Mouse (Mus musculus): ENCODE results near the gene Zfp626. TPM values are rescaled to one million over a fixed set of nuclear protein-coding genes. Genes with fewer than 3 reads are reported as not detected.
"Not testable (repeated sequence)": the region's sequence is repeated elsewhere in the genome, so short reads cannot be mapped to it uniquely, and the experiment has no call there.

Gene Zfp626
- polyA plus RNA-seq, 1 experiment from 2014 or later, result 1.3 TPM

GRCm38 (mm10) chr7:27859301-27860251 is 52.6 kb downstream of the Zfp626 start:
- Histone ChIP-seq H3K9ac (ENCODE audit: low read depth, low read length) (peak overlapping the region; percentile 79), H3K36me3 (ENCODE audit: control insufficient read depth, insufficient read depth, low read length) (no peaks in the 10 kb centered on the region), H3K27me3 (replicated peaks; ENCODE audit: control insufficient read depth, insufficient read depth, low read length) (no peaks in the 10 kb centered on the region), H3K27ac (ENCODE audit: low read length) (peak overlapping the region; percentile 92), H3K9me3 (ENCODE audit: control insufficient read depth, low read length) (no peaks in the 10 kb centered on the region), H3K4me3 (ENCODE audit: low read length) (peak overlapping the region; percentile 72), H3K4me2 (ENCODE audit: low read depth, low read length) (peak overlapping the region; percentile 71), H3K4me1 (ENCODE audit: control insufficient read depth, insufficient read depth, low read length) (no peaks in the 10 kb centered on the region)
- 22% methylated on average over 10 of the region's 10 CpGs for WGBS
- ATAC-seq, result peak; percentile 75

GRCm38 (mm10) chr7:27860396-27861235 is 53.6 kb downstream of the Zfp626 start:
- no peaks in the 10 kb centered on the region for H3K4me1 ChIP-seq (ENCODE audit: control insufficient read depth, insufficient read depth, low read length)
- ATAC-seq, result peak; percentile 98
- no peaks in the 10 kb centered on the region for H3K27me3 ChIP-seq (replicated peaks; ENCODE audit: control insufficient read depth, insufficient read depth, low read length)
- H3K4me2 ChIP-seq (ENCODE audit: low read depth, low read length), result peak overlapping the region; percentile 71
- H3K9ac ChIP-seq (ENCODE audit: low read depth, low read length), result peak overlapping the region; percentile 79
- no peaks in the 10 kb centered on the region for H3K36me3 ChIP-seq (ENCODE audit: control insufficient read depth, insufficient read depth, low read length)
- peak overlapping the region; percentile 92 for H3K27ac ChIP-seq (ENCODE audit: low read length)
- peak overlapping the region; percentile 72 for H3K4me3 ChIP-seq (ENCODE audit: low read length)
- H3K9me3 ChIP-seq (ENCODE audit: control insufficient read depth, low read length), result no peaks in the 10 kb centered on the region
- under 1% methylated on average over 22 of the region's 22 CpGs for WGBS

- WGBS, result 80% methylated on average over 5 of the region's 5 CpGs
- not testable (repeated sequence) for H3K36me3 ChIP-seq (ENCODE audit: control insufficient read depth, insufficient read depth, low read length); H3K9me3 ChIP-seq (ENCODE audit: control insufficient read depth, low read length)
Observed at GRCm38 (mm10) chr7:27862578-27862977, 55.6 kb downstream of the Zfp626 start.

More at GRCm38 (mm10) chr7:27862578-27862977, 55.6 kb downstream of the Zfp626 start:
- ATAC-seq; H3K27me3 ChIP-seq (replicated peaks; ENCODE audit: control insufficient read depth, insufficient read depth, low read length); H3K9ac ChIP-seq (ENCODE audit: low read depth, low read length); H3K27ac ChIP-seq (ENCODE audit: low read length); H3K4me2 ChIP-seq (ENCODE audit: low read depth, low read length); H3K4me3 ChIP-seq (ENCODE audit: low read length); H3K4me1 ChIP-seq (ENCODE audit: control insufficient read depth, insufficient read depth, low read length): not testable (repeated sequence)

Other genes with a start within 250 kb of the Zfp626 start
- gene Akt2, start 215.6 kb upstream of the Zfp626 start, polyA plus RNA-seq (2015; fragmentation: Nextera tagmentation; extraction: Ambion mirVana), result 58.5 and 60.3 TPM in 2 replicates
- gene Ttc9b, start 153.3 kb upstream of the Zfp626 start, polyA plus RNA-seq (2015; fragmentation: Nextera tagmentation; extraction: Ambion mirVana), result 1.5 and 1.8 TPM in 2 replicates
- 2.2 and 2.9 TPM in 2 replicates for gene Map3k10, start 132.6 kb upstream of the Zfp626 start, polyA plus RNA-seq (2015; fragmentation: Nextera tagmentation; extraction: Ambion mirVana)
- 2.1 and 2.2 TPM in 2 replicates for gene Zfp607b, start 117.9 kb upstream of the Zfp626 start, polyA plus RNA-seq (2015; fragmentation: Nextera tagmentation; extraction: Ambion mirVana)
- 18.3 and 19.3 TPM in 2 replicates for gene Zfp60, start 75.8 kb upstream of the Zfp626 start, polyA plus RNA-seq (2015; fragmentation: Nextera tagmentation; extraction: Ambion mirVana)
- 6.0 and 6.2 TPM in 2 replicates for gene Zfp59, start 31.4 kb downstream of the Zfp626 start, polyA plus RNA-seq (2015; fragmentation: Nextera tagmentation; extraction: Ambion mirVana)
- 3.2 and 3.4 TPM in 2 replicates for gene Zfp607a, start 50.3 kb downstream of the Zfp626 start, polyA plus RNA-seq (2015; fragmentation: Nextera tagmentation; extraction: Ambion mirVana)
- 5.8 and 6.1 TPM in 2 replicates for gene Zfp974, start 122.3 kb downstream of the Zfp626 start, polyA plus RNA-seq (2015; fragmentation: Nextera tagmentation; extraction: Ambion mirVana)
- 11.6 and 13.6 TPM in 2 replicates for gene Zfp780b, start 172.0 kb downstream of the Zfp626 start, polyA plus RNA-seq (2015; fragmentation: Nextera tagmentation; extraction: Ambion mirVana)
- gene Zfp850, start 206.9 kb downstream of the Zfp626 start, polyA plus RNA-seq (2015; fragmentation: Nextera tagmentation; extraction: Ambion mirVana), result 2.5 and 2.9 TPM in 2 replicates
- 228 and 263 TPM in 2 replicates for gene Psmc4, start 242.9 kb downstream of the Zfp626 start, polyA plus RNA-seq (2015; fragmentation: Nextera tagmentation; extraction: Ambion mirVana)

All from intestine, embryonic 16.5 days (tissue).